Mouse (Mus musculus) megakaryocyte, adult 5-6 weeks (primary cell): ENCODE results near the gene Magi1. TPM values are rescaled to one million over a fixed set of nuclear protein-coding genes. Genes with fewer than 3 reads are reported as not detected.

Experiments
- ATAC-seq: 2 replicates; pipeline ENCODE4 v1.8.0; 2016; ENCODE audit warnings: mild to moderate bottlenecking, inconsistent platforms; ENCODE audit not compliant: poor library complexity, severe bottlenecking
- total RNA-seq, 2 experiments: library from RNA; stranded (forward) in 1 of 2; stranded (reverse) in 1 of 2; fragments of 153-499, 151-499 nt in 1 of 2; fragments of 221-1000, 200-1000 nt in 1 of 2; gene quantifications; 2 replicates each; pipeline versions ENCODE4 v1.2.3 to v1.2.4; 2015 to 2017

The Magi1 gene
- total RNA-seq, 2 experiments from 2014 or later, result 0.09 TPM; not detected in 1

DNA sequence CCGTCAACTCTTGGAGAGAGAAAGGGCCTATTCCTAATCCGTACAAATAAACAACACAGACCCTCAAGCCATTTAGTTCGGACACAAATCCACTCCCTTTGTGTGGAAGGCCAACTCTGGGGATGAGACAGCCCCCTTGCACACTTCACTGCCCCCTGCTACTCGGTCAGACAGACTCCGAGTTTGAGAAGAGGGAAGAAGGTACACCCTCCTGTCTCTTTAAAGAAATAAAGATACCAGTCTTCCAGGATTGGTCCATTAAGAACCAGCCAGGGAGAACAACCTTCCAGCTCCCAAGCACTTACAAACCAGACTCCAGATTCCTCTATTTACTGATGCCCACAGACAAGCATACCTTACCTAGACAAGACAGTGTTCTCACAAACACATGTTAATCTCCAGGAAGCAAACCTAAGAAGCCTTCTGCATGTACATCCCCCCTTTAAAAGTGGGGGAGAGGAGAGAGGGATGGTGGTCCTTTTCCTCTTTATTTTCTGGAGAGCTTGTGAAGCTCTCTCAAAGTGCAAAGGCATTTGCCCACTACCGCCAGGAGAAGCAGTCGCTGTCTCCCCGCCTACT lies 371.6 kb downstream of the Magi1 start:
- ATAC-seq, result no peak

- ATAC-seq, result no peak
Observed at GRCm38 (mm10) chr6:93911420-93911819, 372.3 kb downstream of the Magi1 start.

DNA sequence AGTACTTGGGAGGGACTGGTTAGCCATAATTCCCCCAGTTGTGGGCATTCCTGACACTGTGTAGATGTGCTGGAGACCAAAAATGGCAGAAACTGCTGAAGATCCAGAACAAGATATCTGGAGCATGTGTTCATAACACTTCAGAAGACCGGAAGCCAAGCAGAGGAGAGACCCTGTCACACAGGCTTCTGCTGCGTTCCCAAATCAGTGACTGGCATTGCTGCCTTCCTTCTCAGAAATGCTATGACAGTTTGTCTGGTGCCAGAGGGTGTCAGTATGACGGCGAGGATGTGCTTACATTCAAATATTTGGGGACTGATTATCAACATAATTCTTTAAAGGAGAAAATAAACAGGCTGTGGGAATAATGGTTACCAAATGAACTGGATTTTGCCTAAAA lies 373.7 kb downstream of the Magi1 start:
- no peak for ATAC-seq

GRCm38 (mm10) chr6:93904987-93905386 lies 378.7 kb downstream of the Magi1 start:
- no peak for ATAC-seq

DNA sequence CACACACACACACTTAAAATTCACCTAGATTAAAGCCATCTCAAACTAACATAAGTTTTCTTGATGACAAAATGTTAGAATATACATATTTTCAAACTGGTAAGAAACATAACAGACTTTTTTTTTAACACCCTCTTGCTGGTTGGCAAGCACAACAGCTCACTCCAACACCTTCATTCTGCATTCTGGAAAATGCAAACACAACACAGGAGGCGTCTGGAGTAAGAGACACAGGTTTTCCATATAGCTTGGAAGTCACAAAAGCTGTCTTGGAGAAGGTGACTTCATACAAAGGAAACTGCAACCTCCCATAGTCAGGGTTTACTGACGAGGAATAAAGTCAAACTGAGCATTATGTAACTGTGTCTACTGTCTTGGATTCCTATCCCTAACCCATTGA lies 381.5 kb downstream of the Magi1 start:
- ATAC-seq, result no peak

GRCm38 (mm10) chr6:93901408-93901807 lies 382.3 kb downstream of the Magi1 start:
- no peak for ATAC-seq

GRCm38 (mm10) chr6:93897512-93897911 lies 386.2 kb downstream of the Magi1 start:
- ATAC-seq, result no peak

- ATAC-seq, result no peak
Observed at GRCm38 (mm10) chr6:93895721-93896120, 388.0 kb downstream of the Magi1 start.

DNA sequence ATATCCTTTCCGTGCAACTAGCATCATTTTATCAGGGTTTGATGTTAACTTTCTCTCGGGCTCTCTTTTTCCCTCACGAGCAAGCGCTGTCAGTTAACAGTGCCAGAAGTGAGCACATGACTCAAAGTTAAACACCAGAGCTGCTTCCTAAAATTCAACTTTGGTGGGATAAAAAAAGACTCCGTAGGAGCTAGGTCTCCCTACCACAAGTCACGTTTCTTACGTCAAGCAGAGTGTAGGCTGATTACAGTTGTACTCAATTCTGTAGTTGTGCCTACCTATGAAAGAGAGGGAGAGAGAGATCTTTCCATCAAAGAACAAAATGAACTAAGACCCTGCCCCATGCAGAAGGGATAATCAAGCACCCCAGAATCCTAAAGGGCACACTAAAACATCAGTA lies 389.8 kb downstream of the Magi1 start:
- ATAC-seq, result no peak

- ATAC-seq, result no peak
Observed at GRCm38 (mm10) chr6:93892922-93893321, 390.8 kb downstream of the Magi1 start.

DNA sequence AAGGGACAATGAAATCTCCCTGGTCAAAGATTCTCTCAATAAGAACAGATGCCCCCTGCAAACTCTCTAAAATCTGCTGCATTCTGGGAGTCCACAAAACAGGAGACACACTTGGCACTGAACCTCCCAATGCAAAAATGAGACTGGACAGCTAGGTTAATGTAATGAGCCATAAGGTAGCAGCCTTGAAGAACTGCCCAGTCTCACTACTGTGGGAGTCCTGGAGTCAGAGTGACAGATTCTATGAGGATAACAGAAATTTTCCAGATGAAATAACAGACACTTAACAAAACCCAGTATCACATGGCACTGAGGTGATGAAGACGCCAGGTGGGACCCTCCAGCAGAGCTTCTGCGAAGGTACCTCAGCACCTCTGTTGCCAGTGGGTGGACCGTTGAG lies 393.7 kb downstream of the Magi1 start:
- no peak for ATAC-seq

GRCm38 (mm10) chr6:93877337-93877736 lies 406.4 kb downstream of the Magi1 start:
- ATAC-seq, result no peak

GRCm38 (mm10) chr6:93874936-93875335 lies 408.8 kb downstream of the Magi1 start:
- no peak for ATAC-seq

- no peak for ATAC-seq
Observed at GRCm38 (mm10) chr6:93874376-93874775, 409.3 kb downstream of the Magi1 start.

DNA sequence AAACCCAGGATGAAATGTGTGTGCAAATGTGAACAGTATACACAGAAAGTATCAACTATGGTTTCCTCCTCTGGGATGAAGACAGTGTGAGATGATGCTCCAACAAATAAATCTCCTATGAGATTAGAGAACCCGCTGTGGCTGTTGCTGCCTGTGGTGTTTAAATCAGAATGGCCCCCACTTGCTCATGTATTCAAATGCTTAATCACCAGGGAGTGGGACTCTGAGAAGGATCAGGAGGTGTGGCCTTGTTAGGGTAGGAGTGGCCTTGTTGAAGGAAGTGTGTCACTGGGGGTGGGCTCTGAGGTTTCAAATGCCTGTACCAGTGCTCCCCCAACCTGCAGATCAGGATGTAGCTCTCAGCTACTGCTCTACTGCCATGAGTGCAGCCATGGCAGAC lies 410.2 kb downstream of the Magi1 start:
- ATAC-seq, result no peak

DNA sequence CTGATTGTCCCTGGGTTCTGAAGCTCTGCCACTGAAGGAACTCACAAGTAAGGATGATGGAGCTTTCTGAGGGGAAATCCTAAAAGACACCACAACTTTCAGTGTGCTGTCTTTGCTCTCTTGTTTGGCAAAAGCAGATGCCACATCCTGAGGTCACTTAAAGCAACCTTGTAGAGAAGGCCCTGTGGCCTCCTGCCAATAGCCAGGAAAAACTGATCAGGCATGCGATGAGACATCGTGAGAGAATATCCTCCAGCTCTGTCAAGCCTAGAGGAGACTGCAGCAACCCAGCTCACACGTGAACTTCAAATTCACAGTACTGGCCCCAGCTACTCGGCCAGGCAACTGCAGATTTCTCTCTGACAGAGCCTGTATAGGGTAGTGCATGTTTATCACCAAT lies 412.2 kb downstream of the Magi1 start:
- no peak for ATAC-seq

DNA sequence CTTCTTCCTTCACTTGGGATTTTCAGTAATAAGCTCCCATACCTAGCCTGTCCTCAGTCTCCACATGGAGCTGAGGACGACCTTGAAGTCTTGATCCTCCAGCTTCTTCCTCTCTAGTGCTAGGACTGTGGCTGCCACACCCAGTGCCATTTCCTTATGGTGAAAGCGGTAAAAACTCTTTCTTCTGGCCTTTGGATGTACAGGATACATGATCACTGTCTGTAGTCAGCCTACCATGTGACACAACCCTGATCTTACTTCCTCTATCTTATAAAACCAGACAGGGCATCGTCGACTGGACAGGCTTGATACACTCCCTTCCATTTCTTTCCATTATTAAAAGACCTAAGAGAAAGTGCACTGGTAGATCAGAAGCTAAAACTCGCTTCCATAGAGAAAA lies 413.7 kb downstream of the Magi1 start:
- ATAC-seq, result no peak

DNA sequence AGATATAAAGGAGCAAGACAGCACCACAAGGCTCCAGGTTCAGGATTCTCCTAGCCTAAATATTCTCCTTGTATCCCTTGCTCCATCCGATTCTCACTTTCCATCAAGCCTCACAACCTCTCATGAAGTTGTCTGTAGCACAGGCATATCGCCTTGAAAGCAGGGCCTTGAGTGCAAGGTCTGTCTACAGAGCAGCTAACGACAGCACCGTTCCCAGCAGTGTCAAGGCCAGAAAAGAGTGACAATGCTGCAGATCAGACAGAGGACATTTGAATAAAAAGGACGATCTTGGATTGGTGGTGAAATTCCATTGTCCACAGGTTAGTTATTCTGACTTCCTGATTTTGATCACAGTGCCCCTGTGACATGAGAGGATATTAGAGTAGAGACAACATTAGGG lies 421.5 kb downstream of the Magi1 start:
- no peak for ATAC-seq

GRCm38 (mm10) chr6:93856783-93857182 lies 426.9 kb downstream of the Magi1 start:
- ATAC-seq, result no peak

GRCm38 (mm10) chr6:93855806-93856641 lies 427.7 kb downstream of the Magi1 start:
- ATAC-seq, result no peak

DNA sequence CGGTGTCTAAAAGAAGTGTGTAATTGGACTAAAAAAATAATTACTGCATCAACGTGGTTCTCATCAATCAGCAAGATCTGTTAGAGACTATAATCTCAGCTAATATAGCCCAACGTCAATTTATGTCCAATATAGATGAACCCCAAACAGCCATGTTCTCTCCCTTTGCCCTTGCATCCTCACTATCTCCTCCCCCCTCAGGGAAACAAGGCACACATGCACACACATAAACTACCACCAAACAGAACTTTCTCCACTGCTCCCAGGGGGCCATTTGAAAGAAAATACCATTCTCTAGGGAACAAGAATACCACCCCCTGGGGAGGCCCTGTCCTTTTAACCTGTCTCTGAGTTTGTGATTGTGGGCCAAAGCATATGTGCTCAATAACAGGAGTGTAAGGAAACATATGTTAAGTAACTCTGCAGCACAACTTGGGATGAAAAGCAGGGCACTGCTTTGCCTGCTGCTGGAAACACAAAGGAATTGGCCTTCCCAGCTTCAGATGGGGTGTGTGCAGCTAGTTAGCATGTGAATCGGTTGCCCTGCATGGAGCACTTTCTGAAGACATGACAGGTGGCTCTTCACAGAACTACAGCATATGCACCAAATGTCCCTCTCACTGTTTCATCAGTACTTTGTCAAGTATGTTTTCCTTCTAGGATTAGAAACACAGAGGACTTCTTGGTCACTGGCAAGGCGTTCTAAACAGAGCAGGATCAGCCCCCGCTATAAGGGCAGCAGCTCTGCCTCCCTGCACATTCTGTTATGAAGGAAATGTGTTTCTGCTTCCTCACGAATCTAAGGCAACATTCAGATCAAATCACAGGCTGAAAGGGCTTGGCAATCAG lies 434.6 kb downstream of the Magi1 start:
- ATAC-seq, result no peak

DNA sequence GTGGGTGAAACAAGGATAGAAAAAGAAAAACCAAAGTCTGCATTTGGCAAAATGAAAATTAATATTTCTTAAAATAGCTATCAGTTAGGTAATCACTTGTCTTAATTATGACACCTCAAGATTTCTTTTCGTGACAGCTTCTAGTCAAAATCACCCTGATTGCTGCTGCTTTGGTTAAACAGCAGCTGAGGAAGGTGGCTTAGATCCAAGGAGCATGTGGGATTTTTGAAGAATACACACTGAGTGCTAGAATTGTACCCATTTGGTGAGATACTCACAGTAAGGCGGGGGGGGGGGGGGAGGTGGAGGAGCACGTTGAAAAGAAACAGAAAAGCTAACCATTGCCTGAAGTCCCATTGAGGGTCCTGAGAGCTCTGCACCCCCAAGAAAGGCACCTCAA lies 438.2 kb downstream of the Magi1 start:
- no peak for ATAC-seq
